Mouse (Mus musculus) CH12.LX (cell line): ENCODE results near the gene Cd163l1. TPM values are rescaled to one million over a fixed set of nuclear protein-coding genes. Genes with fewer than 3 reads are reported as not detected.

Experiments used
- DNase-seq: peaks from one replicate; pipeline ENCODE4 v3.0.0-alpha.2; 2013; ENCODE audit errors: extremely low read depth
- H3K27ac ChIP-seq: 2 replicates; pipeline ENCODE4 v1.5.1; 2012; ENCODE audit warnings: low read depth, mild to moderate bottlenecking, control low read depth, moderate library complexity; ENCODE audit not compliant: insufficient read depth
- H3K27me3 ChIP-seq: replicated peaks from 2 replicates; pipeline ENCODE3; 2012; ENCODE audit warnings: inconsistent platforms
- H3K36me3 ChIP-seq, 2 experiments: replicated peaks in 1 of 2; 2 replicates each; pipeline versions ENCODE3 to v1.6.1; 2012; ENCODE audit warnings: inconsistent platforms in 1 of 2, low read length in 1 of 2, mild to moderate bottlenecking in 1 of 2, mixed read lengths in 1 of 2, moderate library complexity in 1 of 2; ENCODE audit not compliant: control insufficient read depth in 1 of 2, insufficient read depth in 1 of 2
- H3K4me1 ChIP-seq, 2 experiments: 2 replicates each; pipeline ENCODE4 v1.6.1; 2012; ENCODE audit warnings: inconsistent platforms in 1 of 2, moderate library complexity in 1 of 2; ENCODE audit not compliant: insufficient read depth in 2 of 2, control insufficient read depth in 1 of 2
- H3K4me2 ChIP-seq: 2 replicates; pipeline ENCODE4 v1.6.1; 2012; ENCODE audit warnings: low read depth, mild to moderate bottlenecking, control low read depth; ENCODE audit not compliant: poor library complexity, insufficient read depth, severe bottlenecking
- H3K4me3 ChIP-seq, 3 experiments: fragments of 150-350 bp in 1 of 3; sonication (generic) in 1 of 3; replicated peaks in 1 of 3; 2 replicates each; pipeline versions ENCODE3 to v1.5.1; 2011 to 2012; ENCODE audit warnings: low read depth in 2 of 3, low read length in 2 of 3, mild to moderate bottlenecking in 2 of 3, moderate library complexity in 2 of 3, control low read depth in 1 of 3, improper control_type of control experiment in 1 of 3, inconsistent platforms in 1 of 3, mixed read lengths in 1 of 3; ENCODE audit not compliant: poor library complexity in 1 of 3
- H3K79me2 ChIP-seq: replicated peaks from 2 replicates; pipeline ENCODE4 v1.6.1; 2012; ENCODE audit warnings: mild to moderate bottlenecking, moderate library complexity; ENCODE audit not compliant: control insufficient read depth, poor library complexity, insufficient read depth, severe bottlenecking; ENCODE audit errors: extremely low read depth
- H3K9ac ChIP-seq: 2 replicates; pipeline ENCODE4 v1.6.1; 2012; ENCODE audit warnings: low read depth, mild to moderate bottlenecking, control low read depth, moderate library complexity; ENCODE audit not compliant: insufficient read depth
- H3K9me3 ChIP-seq: replicated peaks from 2 replicates; pipeline ENCODE3; 2012; ENCODE audit warnings: low read length, inconsistent platforms, mixed read lengths
- CHD1 ChIP-seq: IDR thresholded peaks from 2 replicates; pipeline ENCODE4 v1.6.1; 2012; ENCODE audit warnings: low read depth, low read length, improper control_type of control experiment, inconsistent platforms
- CTCF ChIP-seq, 2 experiments: IDR thresholded peaks in 1 of 2; conservative IDR thresholded peaks in 1 of 2; 2 replicates each; pipeline ENCODE4 v1.5.1; 2011 to 2012; ENCODE audit warnings: low read depth in 2 of 2, low read length in 2 of 2, improper control_type of control experiment in 1 of 2, inconsistent platforms in 1 of 2, mild to moderate bottlenecking in 1 of 2, moderate library complexity in 1 of 2
- ELF1 ChIP-seq: IDR thresholded peaks from 2 replicates; pipeline ENCODE4 v1.6.1; 2014; ENCODE audit warnings: low read depth, mild to moderate bottlenecking, inconsistent platforms, low read length, improper control_type of control experiment
- EP300 ChIP-seq: IDR thresholded peaks from 2 replicates; pipeline ENCODE4 v1.6.1; 2011; ENCODE audit warnings: low read length, improper control_type of control experiment
- ETS1 ChIP-seq: conservative IDR thresholded peaks from 2 replicates; pipeline ENCODE4 v1.6.1; 2012; ENCODE audit warnings: low read depth, mild to moderate bottlenecking, inconsistent platforms, low read length, improper control_type of control experiment, moderate library complexity
- HCFC1 ChIP-seq: IDR thresholded peaks from 2 replicates; pipeline ENCODE4 v1.6.1; 2012; ENCODE audit warnings: low read depth, mild to moderate bottlenecking, inconsistent platforms, low read length, improper control_type of control experiment
- JUN ChIP-seq: IDR thresholded peaks from 2 replicates; pipeline ENCODE4 v1.6.1; 2011; ENCODE audit warnings: low read depth, mild to moderate bottlenecking, low read length, improper control_type of control experiment, moderate library complexity; ENCODE audit not compliant: insufficient read depth
- JUND ChIP-seq: conservative IDR thresholded peaks from 2 replicates; pipeline ENCODE4 v1.6.1; 2011; ENCODE audit warnings: low read depth, low read length, improper control_type of control experiment
- MAX ChIP-seq: IDR thresholded peaks from 2 replicates; pipeline ENCODE4 v1.6.1; 2011; ENCODE audit warnings: low read length, improper control_type of control experiment
- MAZ ChIP-seq: IDR thresholded peaks from 2 replicates; pipeline ENCODE4 v1.6.1; 2012; ENCODE audit warnings: low read depth, mild to moderate bottlenecking, inconsistent platforms, low read length, improper control_type of control experiment, moderate library complexity
- MEF2A ChIP-seq: IDR thresholded peaks from 2 replicates; pipeline ENCODE4 v1.6.1; 2014; ENCODE audit warnings: low read depth, mild to moderate bottlenecking, inconsistent platforms, low read length, improper control_type of control experiment, borderline replicate concordance
- MXI1 ChIP-seq: IDR thresholded peaks from 2 replicates; pipeline ENCODE4 v1.6.1; 2011; ENCODE audit warnings: mild to moderate bottlenecking, low read depth, low read length, improper control_type of control experiment
- NRF1 ChIP-seq: IDR thresholded peaks from 2 replicates; pipeline ENCODE4 v1.6.1; 2014; ENCODE audit warnings: low read depth, mild to moderate bottlenecking, inconsistent platforms, low read length, improper control_type of control experiment, moderate library complexity
- PAX5 ChIP-seq: IDR thresholded peaks from 2 replicates; pipeline ENCODE4 v1.6.1; 2012; ENCODE audit warnings: low read length, inconsistent platforms, mixed read lengths
- POLR2A ChIP-seq: IDR thresholded peaks from 2 replicates; pipeline ENCODE4 v1.6.1; 2011; ENCODE audit warnings: low read depth, mild to moderate bottlenecking, improper control_type of control experiment, low read length
- POLR2AphosphoS2 ChIP-seq: IDR thresholded peaks from 2 replicates; pipeline ENCODE4 v1.6.1; 2011; ENCODE audit warnings: low read depth, low read length, improper control_type of control experiment
- RAD21 ChIP-seq: IDR thresholded peaks from 2 replicates; pipeline ENCODE4 v1.6.1; 2011; ENCODE audit warnings: low read depth, mild to moderate bottlenecking, low read length, improper control_type of control experiment, moderate library complexity
- RCOR1 ChIP-seq: conservative IDR thresholded peaks from 2 replicates; pipeline ENCODE4 v1.6.1; 2012; ENCODE audit warnings: low read depth, mild to moderate bottlenecking, inconsistent platforms, low read length, improper control_type of control experiment
- SMC3 ChIP-seq: IDR thresholded peaks from 2 replicates; pipeline ENCODE4 v1.6.1; 2011; ENCODE audit warnings: low read depth, low read length, improper control_type of control experiment
- TBP ChIP-seq: conservative IDR thresholded peaks from 2 replicates; pipeline ENCODE4 v1.6.1; 2011; ENCODE audit warnings: low read depth, low read length, improper control_type of control experiment
- TCF12 ChIP-seq: IDR thresholded peaks from 2 replicates; pipeline ENCODE4 v1.6.1; 2014; ENCODE audit warnings: low read depth, mild to moderate bottlenecking, inconsistent platforms, low read length, improper control_type of control experiment
- UBTF ChIP-seq: IDR thresholded peaks from 2 replicates; pipeline ENCODE4 v1.6.1; 2012; ENCODE audit warnings: low read depth, mild to moderate bottlenecking, inconsistent platforms, low read length, improper control_type of control experiment, moderate library complexity
- USF2 ChIP-seq: conservative IDR thresholded peaks from 2 replicates; pipeline ENCODE4 v1.6.1; 2011; ENCODE audit warnings: low read depth, low read length, improper control_type of control experiment
- ZC3H11A ChIP-seq: IDR thresholded peaks from 2 replicates; pipeline ENCODE4 v1.6.1; 2012; ENCODE audit warnings: low read depth, mild to moderate bottlenecking, inconsistent platforms, low read length, improper control_type of control experiment
- ZKSCAN1 ChIP-seq: IDR thresholded peaks from 2 replicates; pipeline ENCODE4 v1.6.1; 2012; ENCODE audit warnings: low read depth, inconsistent platforms, low read length, improper control_type of control experiment, borderline replicate concordance
- ZMIZ1 ChIP-seq: IDR thresholded peaks from 2 replicates; pipeline ENCODE4 v1.6.1; 2012; ENCODE audit warnings: low read depth, mild to moderate bottlenecking, inconsistent platforms, low read length, improper control_type of control experiment
- ZNF384 ChIP-seq: IDR thresholded peaks from 2 replicates; pipeline ENCODE4 v1.6.1; 2012; ENCODE audit warnings: low read depth, low read length, improper control_type of control experiment, inconsistent platforms
- dilution Hi-C: fragments of 300-500 bp; cut with MboI; formaldehyde crosslinking; loops from 2 replicates; pipeline ENCODE4 v1.14.3; 2020; ENCODE audit warnings: low sequenced_read_pairs; ENCODE audit not compliant: extremely low pct_unique_long_range_greater_than_20kb, extremely low pct_ligation_motif_present
- in situ Hi-C: fragments of 300-500 bp; cut with MboI; formaldehyde crosslinking; loops from 3 replicates; pipeline ENCODE4 v1.14.3; 2019; ENCODE audit warnings: low sequenced_read_pairs, low pct_ligation_motif_present, low pct_unique_long_range_greater_than_20kb, mixed read lengths
- polyA plus RNA-seq: library from polyadenylated mRNA; unstranded; fragments of >175 nt; gene quantifications from 2 replicates; pipeline ENCODE4 v1.2.1, GENCODE M21; 2012; ENCODE audit warnings: low read depth; ENCODE audit not compliant: insufficient read length
- total RNA-seq, 2 experiments: library from RNA; depleted of rRNA; stranded (reverse); fragments of 300-350 nt in 1 of 2; fragments of >200 nt in 1 of 2; gene quantifications; 2 replicates each; pipeline ENCODE4 v1.2.3; 2012 to 2014

The Cd163l1 gene
- total and polyA plus RNA-seq, 3 experiments: not detected

GRCm38 (mm10) chr7:140186646-140187620 lies 31.1 kb upstream of the Cd163l1 start:
- H3K4me1 ChIP-seq: 0 out of 4 replicates have a peak, but pooled peaks cover 0 to 3% of the 10 kb centered on the region in 2 experiments
- in situ Hi-C loops: loop anchor here (25.0 kb wide), 1 partner anchor 600 kb away; the partner anchor contains the start of gene Syce1
- no peaks in the 10 kb centered on the region for H3K36me3 ChIP-seq
- peak; percentile 10 for DNase-seq
- no peak overlapping the region; the same call in 1 of the 2 replicates for H3K4me2 ChIP-seq
- no peaks in the 10 kb centered on the region for H3K79me2 ChIP-seq
- no peak overlapping the region for H3K4me3 ChIP-seq
- dilution Hi-C loops: no loop called here
- peaks cover 80% of the 10 kb centered on the region for H3K27me3 ChIP-seq
- no peak overlapping the region for H3K27ac ChIP-seq
- H3K9ac ChIP-seq: no peak overlapping the region
- H3K9me3 ChIP-seq: no peaks in the 10 kb centered on the region
- no peak for TF ChIP-seq EP300
- TF ChIP-seq CTCF (conservative IDR thresholded peaks at IDR 0.05 in 1 of 2, IDR thresholded peaks at IDR 0.05 in 1 of 2; ENCODE audit: low read depth in 2 of 2, low read length in 2 of 2): peak in 1 of 2 experiments; percentile 70; a peak in 2 of 4 replicates
- TF ChIP-seq ZKSCAN1: no peak
- TF ChIP-seq NRF1: no peak
- no peak for TF ChIP-seq MAX
- TF ChIP-seq JUND: no peak
- no peak for TF ChIP-seq ZNF384
- TF ChIP-seq SMC3: peak; percentile 62
- TF ChIP-seq ETS1: no peak
- TF ChIP-seq PAX5: no peak
- TF ChIP-seq MXI1: no peak
- no peak for TF ChIP-seq HCFC1
- no peak for TF ChIP-seq RCOR1
- no peak for TF ChIP-seq TCF12
- TF ChIP-seq USF2: no peak
- TF ChIP-seq ZC3H11A: no peak
- TF ChIP-seq MEF2A: no peak
- TF ChIP-seq POLR2AphosphoS2: no peak
- no peak for TF ChIP-seq UBTF
- no peak for TF ChIP-seq MAZ
- TF ChIP-seq RAD21: peak; percentile 65
- no peak for TF ChIP-seq POLR2A
- no peak for TF ChIP-seq ELF1
- TF ChIP-seq ZMIZ1: no peak
- TF ChIP-seq JUN: no peak
- no peak for TF ChIP-seq TBP
- TF ChIP-seq CHD1: no peak
